Mouse (Mus musculus): ENCODE results near the gene Prss30. TPM values are rescaled to one million over a fixed set of nuclear protein-coding genes. Genes with fewer than 3 reads are reported as not detected.

The Prss30 gene
- total and polyA plus RNA-seq, 3 experiments = not detected

DNA sequence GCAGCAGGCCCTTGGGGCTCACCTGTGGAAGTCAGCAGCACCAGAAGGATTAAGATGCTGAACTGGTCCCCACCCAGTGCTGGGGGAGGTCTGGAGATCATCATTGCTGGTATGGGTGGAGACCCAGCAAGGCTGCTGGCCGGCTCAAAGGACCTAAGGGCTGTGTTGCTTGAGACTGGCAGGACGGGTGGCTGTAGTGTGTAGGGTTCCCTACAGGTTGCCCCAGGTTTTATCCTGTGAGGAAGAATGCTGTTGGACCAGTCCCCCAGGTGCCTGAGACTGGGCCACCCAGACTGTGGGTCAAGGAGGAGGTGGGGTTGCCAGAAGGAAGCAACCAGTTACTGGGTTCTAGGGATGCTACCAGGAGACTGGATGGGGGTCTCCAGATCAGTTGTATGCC lies 17.5 kb upstream of the Prss30 start, which contains the start of gene Prss22:
Gene Prss22 (minus strand): TSS at position 200 of the 400 bp plus-strand sequence.
- no peak for TF ChIP-seq SMC3 (IDR thresholded peaks at IDR 0.05; ENCODE audit: low read depth, low read length)
- no peak for TF ChIP-seq TAL1 (IDR thresholded peaks at IDR 0.05; ENCODE audit: low read length)
- TF ChIP-seq NELFE (IDR thresholded peaks at IDR 0.05; ENCODE audit: low read depth, low read length) = no peak
- no peak for TF ChIP-seq E2F4 (IDR thresholded peaks at IDR 0.05; ENCODE audit: borderline replicate concordance, low read depth, low read length)
- TF ChIP-seq TCF12 (IDR thresholded peaks at IDR 0.05; ENCODE audit: low read depth, low read length) = no peak
- TF ChIP-seq POLR2AphosphoS2 (IDR thresholded peaks at IDR 0.05; ENCODE audit: low read length) = no peak
- no peak for TF ChIP-seq MYB (IDR thresholded peaks at IDR 0.05; ENCODE audit: low read depth, low read length)
- no peak for TF ChIP-seq RAD21 (IDR thresholded peaks at IDR 0.05; ENCODE audit: low read depth, low read length)
- TF ChIP-seq ZNF384 (IDR thresholded peaks at IDR 0.05; ENCODE audit: low read depth, low read length) = no peak
- Histone ChIP-seq H3K4me3 (ENCODE audit: control insufficient read depth in 1 of 2, insufficient read depth in 1 of 2, low read depth in 2 of 2, low read length in 2 of 2) (no peak within 1 kb of the TSS), H3K9ac (ENCODE audit: control insufficient read depth, low read depth, low read length, poor library complexity, severe bottlenecking) (no peak within 1 kb of the TSS), H3K27me3 (ENCODE audit: control insufficient read depth in 1 of 2, insufficient read depth in 2 of 2, low read length in 2 of 2) (no peaks in the 10 kb centered on the region; a peak in 1 of 4 replicates), H3K27ac (ENCODE audit: control insufficient read depth, low read depth, low read length) (no peak within 1 kb of the TSS), H3K9me3 (replicated peaks; ENCODE audit: insufficient read depth, low read length) (no peaks in the 10 kb centered on the region), H3K4me1 (ENCODE audit: control insufficient read depth in 1 of 2, insufficient read depth in 2 of 2, low read length in 2 of 2) (peaks cover 0 to 10% of the 10 kb centered on the region in 2 experiments; a peak in 1 of 4 replicates), H3K36me3 (ENCODE audit: control insufficient read depth in 1 of 2, insufficient read depth in 2 of 2, low read length in 2 of 2) (no peaks in the 10 kb centered on the region), H3K79me2 (ENCODE audit: control insufficient read depth, insufficient read depth, low read length, poor library complexity) (no peaks in the 10 kb centered on the region)
- no peak for DNase-seq (ENCODE audit: low read depth, low spot score)

DNA sequence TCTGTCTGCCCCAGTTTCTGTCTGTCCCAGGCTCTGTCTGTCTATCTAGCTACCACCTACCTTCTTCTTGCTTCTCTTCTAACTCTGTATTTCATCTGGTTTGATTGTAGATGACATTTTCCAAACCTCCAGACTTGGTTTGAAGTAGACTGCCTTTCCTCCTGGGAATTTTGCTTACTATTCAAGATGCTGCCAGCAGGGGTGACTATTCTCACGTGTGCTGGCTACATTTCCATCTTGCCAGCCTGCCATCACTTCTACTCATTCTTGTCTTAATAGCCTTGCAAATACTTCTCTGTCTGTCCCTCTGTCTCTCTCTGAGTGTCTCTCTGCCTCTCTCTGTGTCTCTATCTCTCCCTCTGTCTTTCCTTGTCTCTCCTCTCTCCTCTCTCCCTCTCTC lies 15.1 kb upstream of the Prss30 start:
- Histone ChIP-seq H3K4me3 (ENCODE audit: control insufficient read depth in 1 of 2, insufficient read depth in 1 of 2, low read depth in 2 of 2, low read length in 2 of 2) (no peak overlapping the region), H3K9me3 (replicated peaks; ENCODE audit: insufficient read depth, low read length) (no peaks in the 10 kb centered on the region), H3K9ac (ENCODE audit: control insufficient read depth, low read depth, low read length, poor library complexity, severe bottlenecking) (no peak overlapping the region), H3K27me3 (ENCODE audit: control insufficient read depth in 1 of 2, insufficient read depth in 2 of 2, low read length in 2 of 2) (peaks cover 0 to 2% of the 10 kb centered on the region in 2 experiments; a peak in 2 of 4 replicates), H3K36me3 (ENCODE audit: control insufficient read depth in 1 of 2, insufficient read depth in 2 of 2, low read length in 2 of 2) (no peaks in the 10 kb centered on the region), H3K79me2 (ENCODE audit: control insufficient read depth, insufficient read depth, low read length, poor library complexity) (no peaks in the 10 kb centered on the region), H3K4me1 (ENCODE audit: control insufficient read depth in 1 of 2, insufficient read depth in 2 of 2, low read length in 2 of 2) (peaks cover 0 to 6% of the 10 kb centered on the region in 2 experiments; a peak in 1 of 4 replicates), H3K27ac (ENCODE audit: control insufficient read depth, low read depth, low read length) (no peak overlapping the region)
- TF ChIP-seq TAL1 (IDR thresholded peaks at IDR 0.05; ENCODE audit: low read length) = no peak
- TF ChIP-seq E2F4 (IDR thresholded peaks at IDR 0.05; ENCODE audit: borderline replicate concordance, low read depth, low read length) = no peak
- TF ChIP-seq MAX (IDR thresholded peaks at IDR 0.05; ENCODE audit: low read length) = no peak
- no peak for TF ChIP-seq CTCF (IDR thresholded peaks at IDR 0.05 in 2 of 3, conservative IDR thresholded peaks at IDR 0.05 in 1 of 3; ENCODE audit: control insufficient read depth in 1 of 3, insufficient read depth in 1 of 3, low read depth in 2 of 3, low read length in 3 of 3, poor library complexity in 1 of 3, severe bottlenecking in 1 of 3)
- no peak for TF ChIP-seq TCF12 (IDR thresholded peaks at IDR 0.05; ENCODE audit: low read depth, low read length)
- no peak for DNase-seq (ENCODE audit: low read depth, low spot score)

- Histone ChIP-seq H3K27me3 (ENCODE audit: control insufficient read depth in 1 of 2, insufficient read depth in 2 of 2, low read length in 2 of 2) (peaks cover 0 to 5% of the 10 kb centered on the region in 2 experiments; a peak in 2 of 4 replicates), H3K9ac (ENCODE audit: control insufficient read depth, low read depth, low read length, poor library complexity, severe bottlenecking) (no peak overlapping the region), H3K4me3 (ENCODE audit: control insufficient read depth in 1 of 2, insufficient read depth in 1 of 2, low read depth in 2 of 2, low read length in 2 of 2) (no peak overlapping the region), H3K79me2 (ENCODE audit: control insufficient read depth, insufficient read depth, low read length, poor library complexity) (no peaks in the 10 kb centered on the region), H3K27ac (ENCODE audit: control insufficient read depth, low read depth, low read length) (no peak overlapping the region), H3K36me3 (ENCODE audit: control insufficient read depth in 1 of 2, insufficient read depth in 2 of 2, low read length in 2 of 2) (no peaks in the 10 kb centered on the region), H3K4me1 (ENCODE audit: control insufficient read depth in 1 of 2, insufficient read depth in 2 of 2, low read length in 2 of 2) (peaks cover 0 to 4% of the 10 kb centered on the region in 2 experiments; a peak in 1 of 4 replicates), H3K9me3 (replicated peaks; ENCODE audit: insufficient read depth, low read length) (no peaks in the 10 kb centered on the region)
- TF ChIP-seq BHLHE40 (IDR thresholded peaks at IDR 0.05; ENCODE audit: borderline replicate concordance, low read depth, low read length) = no peak
- TF ChIP-seq POLR2A (IDR thresholded peaks at IDR 0.05; ENCODE audit: control insufficient read depth in 1 of 2, insufficient read depth in 1 of 2, low read depth in 1 of 2, low read length in 2 of 2, poor library complexity in 1 of 2) = no peak
- no peak for TF ChIP-seq TAL1 (IDR thresholded peaks at IDR 0.05; ENCODE audit: low read length)
- TF ChIP-seq SIN3A (IDR thresholded peaks at IDR 0.05; ENCODE audit: low read length) = no peak
- TF ChIP-seq E2F4 (IDR thresholded peaks at IDR 0.05; ENCODE audit: borderline replicate concordance, low read depth, low read length) = no peak
- no peak for TF ChIP-seq MYC (IDR thresholded peaks at IDR 0.05; ENCODE audit: low read depth, low read length)
- no peak for TF ChIP-seq KAT2A (conservative IDR thresholded peaks at IDR 0.05; ENCODE audit: low read depth, low read length)
- no peak for TF ChIP-seq UBTF (IDR thresholded peaks at IDR 0.05; ENCODE audit: borderline replicate concordance, insufficient read depth, low read depth, low read length)
- no peak for TF ChIP-seq MYB (IDR thresholded peaks at IDR 0.05; ENCODE audit: low read depth, low read length)
- no peak for TF ChIP-seq POLR2AphosphoS5 (IDR thresholded peaks at IDR 0.05; ENCODE audit: borderline replicate concordance, low read depth, low read length)
- no peak for TF ChIP-seq NELFE (IDR thresholded peaks at IDR 0.05; ENCODE audit: low read depth, low read length)
- no peak for DNase-seq (ENCODE audit: low read depth, low spot score)
Observed at GRCm38 (mm10) chr17:23994667-23995066, 14.3 kb upstream of the Prss30 start.

Data from MEL (cell line).